Mouse (Mus musculus) E14TG2a.4 (cell line): Measurements from ENCODE around the gene Gm20388.

Source experiments
- CTCF ChIP-seq: conservative IDR thresholded peaks from 2 replicates; pipeline ENCODE4 v1.5.1; 2014; ENCODE audit warnings: low read length
- NANOG ChIP-seq: IDR thresholded peaks from 2 replicates; pipeline ENCODE4 v1.6.1; 2014; ENCODE audit warnings: borderline replicate concordance, low read length, mixed read lengths
- POU5F1 ChIP-seq: IDR thresholded peaks from 2 replicates; pipeline ENCODE4 v1.6.1; 2014; ENCODE audit warnings: low read length, borderline replicate concordance

GRCm38 (mm10) chr8:120030447-120030846, 119.8 kb downstream of the Gm20388 start:
- TF ChIP-seq CTCF: no peak
- no peak for TF ChIP-seq NANOG
- no peak for TF ChIP-seq POU5F1
